Mouse (Mus musculus) liver, postnatal 0 days (tissue): ENCODE data around the gene Fam83d.

Source experiments
- CTCF ChIP-seq: sonication (generic); IDR thresholded peaks from 2 replicates; pipeline ENCODE4 v1.5.1; 2016; ENCODE audit warnings: antibody characterized with exemption, low read depth
- EP300 ChIP-seq: IDR thresholded peaks from 2 replicates; pipeline ENCODE4 v1.6.1; 2016; ENCODE audit warnings: antibody characterized with exemption, low read depth, mild to moderate bottlenecking

GRCm38 (mm10) chr2:158749366-158749765, 18.5 kb upstream of the Fam83d start:
- TF ChIP-seq CTCF (no peak), EP300 (no peak)
